Mouse (Mus musculus) embryonic facial prominence, embryonic 14.5 days (tissue): Measurements from ENCODE around the gene Dnajc7. TPM values are rescaled to one million over a fixed set of nuclear protein-coding genes. Genes with fewer than 3 reads are reported as not detected.

Experiments used
- ATAC-seq: fragments of 200-750 bp; cut with Nextera tagmentation; 2 replicates; pipeline ENCODE4 v1.8.0; 2017; ENCODE audit warnings: low read depth, moderate number of reproducible peaks, moderate TSS enrichment
- DNase-seq: peaks from one replicate; pipeline ENCODE4 v3.0.0-alpha.2; 2015; ENCODE audit warnings: low spot score
- H3K27ac ChIP-seq: fragments of 300-500 bp; sonication (generic); replicated peaks from 2 replicates; pipeline ENCODE4 v1.5.1; 2014; ENCODE audit warnings: low read depth, mild to moderate bottlenecking, low read length, moderate library complexity
- H3K27me3 ChIP-seq: fragments of 300-500 bp; sonication (generic); replicated peaks from 2 replicates; pipeline ENCODE4 v1.6.1; 2014; ENCODE audit warnings: low read length; ENCODE audit not compliant: control insufficient read depth, insufficient read depth
- H3K36me3 ChIP-seq: fragments of 300-500 bp; sonication (generic); 2 replicates; pipeline ENCODE4 v1.6.1; 2014; ENCODE audit warnings: low read length, mixed read lengths; ENCODE audit not compliant: control insufficient read depth, insufficient read depth
- H3K4me1 ChIP-seq: fragments of 300-500 bp; sonication (generic); 2 replicates; pipeline ENCODE4 v1.6.1; 2014; ENCODE audit warnings: antibody characterized with exemption, low read length; ENCODE audit not compliant: control insufficient read depth, insufficient read depth
- H3K4me2 ChIP-seq: fragments of 300-500 bp; sonication (generic); 2 replicates; pipeline ENCODE4 v1.6.1; 2014; ENCODE audit warnings: low read depth, mild to moderate bottlenecking, low read length, moderate library complexity, mixed read lengths
- H3K4me3 ChIP-seq: fragments of 300-500 bp; sonication (generic); 2 replicates; pipeline ENCODE4 v1.5.1; 2014; ENCODE audit warnings: low read depth, mild to moderate bottlenecking, low read length
- H3K9ac ChIP-seq: fragments of 300-500 bp; sonication (generic); 2 replicates; pipeline ENCODE4 v1.6.1; 2014; ENCODE audit warnings: low read depth, mild to moderate bottlenecking, low read length, moderate library complexity, mixed read lengths
- H3K9me3 ChIP-seq: fragments of 300-500 bp; sonication (generic); 2 replicates; pipeline ENCODE4 v1.6.1; 2016; ENCODE audit warnings: low read length; ENCODE audit not compliant: control insufficient read depth
- WGBS: fragments of 180-500 bp; shearing (Covaris S2); extraction: QIAGEN DNeasy Blood & Tissue Kit; methylation state at CpG from one replicate; pipeline ENCODE4 v1.1.7; 2014; 5-methylcytosine and 5-hydroxymethylcytosine counted together
- polyA plus RNA-seq: library from polyadenylated mRNA; unstranded; fragments of >200 nt; fragmentation: Nextera tagmentation; extraction: Ambion mirVana; gene quantifications from 2 replicates; pipeline ENCODE4 v1.2.1, GENCODE M21; 2014

Dnajc7 gene
- polyA plus RNA-seq, 1 experiment from 2014 or later: 58.2 TPM

DNA sequence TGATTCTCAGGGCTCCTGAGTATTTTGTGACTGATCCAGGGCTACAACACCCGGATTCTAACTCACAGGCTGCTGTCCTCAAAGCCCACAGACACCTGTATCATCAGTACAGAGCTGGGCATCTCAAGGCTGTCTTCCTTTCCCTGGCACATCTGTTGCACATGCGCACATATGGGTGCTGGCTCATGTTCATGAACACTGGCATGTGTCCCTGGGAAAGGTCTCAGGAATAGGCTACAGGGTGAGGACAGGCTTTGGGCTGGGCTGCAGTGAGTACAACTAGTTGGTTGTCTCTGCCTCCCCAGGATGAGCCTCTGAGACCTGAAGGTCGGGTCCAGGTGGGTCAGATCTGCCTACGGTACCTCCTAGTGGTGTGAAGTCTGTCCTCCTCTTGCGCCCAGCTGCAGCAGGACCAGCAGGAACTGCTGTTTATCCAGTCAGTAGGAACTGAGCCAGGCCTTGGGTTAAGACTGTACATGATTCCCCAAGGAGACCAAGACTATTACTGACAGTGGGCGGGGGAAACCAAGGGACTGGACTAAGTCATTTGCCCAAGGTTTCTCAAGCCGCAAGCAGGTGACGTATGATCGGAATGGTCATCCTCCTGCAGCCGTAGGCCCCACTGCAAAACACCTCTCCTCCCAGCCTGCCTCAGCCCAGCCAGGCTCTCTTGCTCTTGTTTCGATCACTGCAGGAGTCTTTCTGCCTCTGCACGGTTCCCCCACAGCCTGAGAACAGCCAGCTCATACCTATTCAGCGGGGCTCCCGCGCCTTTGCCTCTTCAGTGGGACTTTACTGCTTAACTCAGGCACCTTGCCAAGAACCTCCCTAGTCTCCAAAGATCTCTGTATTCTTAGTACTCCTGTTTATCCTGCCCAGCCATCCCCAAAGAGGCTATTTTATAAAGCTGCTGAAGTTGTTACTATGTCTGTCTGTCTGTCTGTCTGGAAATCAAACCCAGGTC lies 23.9 kb upstream of the Dnajc7 start:
- Histone ChIP-seq H3K4me1 (0 out of 2 replicates have a peak, but pooled peaks cover 5% of the 10 kb centered on the region), H3K27ac (no peak overlapping the region), H3K9ac (peak overlapping the region; percentile 30), H3K4me2 (no peak overlapping the region), H3K9me3 (no peaks in the 10 kb centered on the region), H3K36me3 (no peaks in the 10 kb centered on the region), H3K4me3 (no peak overlapping the region), H3K27me3 (peaks cover 19% of the 10 kb centered on the region)
- 62% methylated on average over 15 of the region's 15 CpGs for WGBS
- 0 out of 2 replicates have a peak, but pooled peaks have one; percentile 16 for ATAC-seq
- DNase-seq: peak; percentile 64

DNA sequence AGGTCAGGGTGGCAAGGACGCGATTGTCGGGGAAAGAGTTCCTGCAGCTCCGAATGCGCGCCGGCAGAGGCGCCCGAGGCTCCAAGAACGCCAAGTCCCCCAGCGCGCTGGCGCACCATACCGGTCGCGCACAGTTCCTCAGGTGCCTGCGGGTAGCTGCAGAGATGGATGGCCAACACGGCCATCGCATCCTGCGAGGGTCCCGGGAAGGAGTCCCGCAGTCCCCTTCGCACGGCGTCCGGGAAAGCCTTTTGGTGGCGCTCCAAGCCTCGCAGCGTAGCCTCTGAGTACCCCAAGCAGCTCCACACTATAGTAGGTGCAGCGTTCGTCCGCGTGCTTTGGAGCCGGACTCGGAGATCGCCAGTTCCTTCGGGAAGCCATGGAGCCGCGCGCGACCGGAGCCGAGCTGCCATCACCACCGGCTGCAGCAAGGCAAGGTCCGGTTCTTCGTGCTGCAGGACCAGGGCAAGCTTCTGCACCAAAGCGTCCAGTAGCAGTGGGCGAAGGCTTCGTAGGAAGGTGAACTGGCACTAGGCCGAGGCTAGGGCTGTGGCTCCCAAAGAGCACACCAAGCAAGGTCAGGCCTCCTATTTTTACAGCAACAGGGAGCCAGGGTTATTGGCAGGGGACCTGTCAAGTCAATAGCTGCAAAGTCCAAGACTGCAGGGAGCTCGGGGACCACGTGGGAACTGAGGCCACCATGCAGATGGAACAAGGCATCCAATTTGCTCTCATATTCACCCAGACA lies 20.4 kb upstream of the Dnajc7 start:
- peak overlapping the region; percentile 38 for H3K4me3 ChIP-seq
- no peak overlapping the region for H3K27ac ChIP-seq
- peaks cover 19% of the 10 kb centered on the region for H3K27me3 ChIP-seq
- 0 out of 2 replicates have a peak, but pooled peaks cover 5% of the 10 kb centered on the region for H3K4me1 ChIP-seq
- DNase-seq (peak; percentile 70), ATAC-seq (peak; percentile 59; the same call in 1 of the 2 replicates)
- no peaks in the 10 kb centered on the region for H3K9me3 ChIP-seq
- peak overlapping the region; percentile 54 for H3K9ac ChIP-seq
- H3K36me3 ChIP-seq: no peaks in the 10 kb centered on the region
- 9% methylated on average over 37 of the region's 52 CpGs for WGBS
- peak overlapping the region; percentile 72 for H3K4me2 ChIP-seq

DNA sequence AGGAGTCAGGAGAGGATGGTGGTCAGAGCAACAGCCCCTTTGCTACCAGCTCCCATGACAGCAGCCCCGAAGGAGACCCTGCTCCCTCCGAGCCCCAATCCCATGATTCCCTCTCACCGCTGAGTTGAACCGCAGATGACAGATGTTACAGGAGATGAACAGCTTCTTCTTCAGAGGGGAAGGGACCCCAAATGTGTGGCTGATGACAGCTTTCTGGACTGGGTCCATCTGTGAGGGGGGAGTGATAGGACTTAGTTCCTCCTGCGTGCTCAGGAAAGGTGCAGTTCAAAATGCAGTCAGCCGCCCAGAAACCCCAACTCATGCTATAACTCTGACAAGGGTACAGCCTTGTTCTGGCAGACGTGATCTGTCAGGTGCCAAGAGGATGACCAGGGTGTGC lies 14.6 kb upstream of the Dnajc7 start:
- Histone ChIP-seq H3K27me3 (peaks cover 5% of the 10 kb centered on the region), H3K4me1 (no peaks in the 10 kb centered on the region), H3K4me3 (no peak overlapping the region), H3K4me2 (no peak overlapping the region), H3K27ac (no peak overlapping the region), H3K36me3 (no peaks in the 10 kb centered on the region), H3K9me3 (no peaks in the 10 kb centered on the region), H3K9ac (no peak overlapping the region)
- ATAC-seq (no peak), DNase-seq (no peak)
- 66% methylated on average over 7 of the region's 7 CpGs for WGBS

DNA sequence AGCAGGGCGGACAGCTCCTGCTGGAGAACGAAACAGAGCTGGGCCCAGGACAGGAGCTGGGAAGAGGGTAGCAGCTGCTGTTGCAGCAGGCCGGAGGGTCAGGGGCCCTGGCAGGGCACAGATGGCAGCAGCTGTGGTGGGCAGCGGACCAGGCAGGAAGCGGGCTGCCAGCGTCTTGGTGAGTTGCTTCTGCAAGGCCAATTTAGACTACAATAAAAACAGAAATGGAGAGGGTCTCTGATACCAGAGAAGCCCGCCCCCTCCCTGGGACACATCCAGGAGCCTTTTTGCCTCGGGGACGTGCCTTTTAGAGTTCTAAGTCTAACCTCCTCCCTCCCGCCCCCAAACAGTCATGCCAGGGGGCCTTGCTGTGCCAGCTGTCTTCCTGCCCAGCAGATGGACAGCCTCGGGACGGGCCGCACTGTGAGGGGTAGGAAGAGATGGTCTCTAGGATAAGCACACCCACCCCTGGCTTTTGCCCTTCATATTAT lies 8.9 kb upstream of the Dnajc7 start:
- 54% methylated on average over 12 of the region's 13 CpGs for WGBS
- Histone ChIP-seq H3K4me3 (no peak overlapping the region), H3K4me2 (no peak overlapping the region), H3K4me1 (peaks cover 3% of the 10 kb centered on the region), H3K27me3 (no peaks in the 10 kb centered on the region), H3K36me3 (peaks cover 28% of the 10 kb centered on the region; the same call in 1 of the 2 replicates), H3K9ac (peak overlapping the region; percentile 6; the same call in 1 of the 2 replicates), H3K27ac (0 out of 2 replicates have a peak overlapping the region, but pooled peaks have one; percentile 33), H3K9me3 (no peaks in the 10 kb centered on the region)
- ATAC-seq (no peak), DNase-seq (peak; percentile 33)

DNA sequence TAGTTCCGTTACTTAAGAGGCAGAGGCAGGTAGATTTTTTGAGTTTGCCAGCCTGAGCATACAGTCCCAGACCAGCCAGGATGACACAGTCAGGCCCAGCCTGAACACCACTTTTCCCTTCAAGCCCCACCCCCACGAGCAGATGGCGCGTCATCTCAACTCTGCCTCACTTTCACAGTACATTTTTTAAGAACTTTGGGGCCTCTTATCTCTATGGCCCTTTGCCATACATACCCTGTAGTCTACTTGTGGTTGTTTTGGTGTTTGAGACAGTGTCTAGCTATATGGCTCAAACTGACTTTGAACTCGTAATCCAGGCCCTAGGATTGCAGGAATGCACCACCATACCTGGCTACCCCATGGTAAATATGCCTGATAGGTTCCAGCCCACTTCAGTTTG lies 8.1 kb upstream of the Dnajc7 start:
- Histone ChIP-seq H3K9ac (no peak overlapping the region), H3K9me3 (no peaks in the 10 kb centered on the region), H3K27ac (no peak overlapping the region), H3K27me3 (no peaks in the 10 kb centered on the region), H3K4me2 (no peak overlapping the region), H3K4me1 (peaks cover 7% of the 10 kb centered on the region), H3K36me3 (peaks cover 28% of the 10 kb centered on the region; the same call in 1 of the 2 replicates), H3K4me3 (no peak overlapping the region)
- DNase-seq (no peak), ATAC-seq (no peak)
- 86% methylated on average over 5 of the region's 5 CpGs for whole genome bisulfite sequencing

DNA sequence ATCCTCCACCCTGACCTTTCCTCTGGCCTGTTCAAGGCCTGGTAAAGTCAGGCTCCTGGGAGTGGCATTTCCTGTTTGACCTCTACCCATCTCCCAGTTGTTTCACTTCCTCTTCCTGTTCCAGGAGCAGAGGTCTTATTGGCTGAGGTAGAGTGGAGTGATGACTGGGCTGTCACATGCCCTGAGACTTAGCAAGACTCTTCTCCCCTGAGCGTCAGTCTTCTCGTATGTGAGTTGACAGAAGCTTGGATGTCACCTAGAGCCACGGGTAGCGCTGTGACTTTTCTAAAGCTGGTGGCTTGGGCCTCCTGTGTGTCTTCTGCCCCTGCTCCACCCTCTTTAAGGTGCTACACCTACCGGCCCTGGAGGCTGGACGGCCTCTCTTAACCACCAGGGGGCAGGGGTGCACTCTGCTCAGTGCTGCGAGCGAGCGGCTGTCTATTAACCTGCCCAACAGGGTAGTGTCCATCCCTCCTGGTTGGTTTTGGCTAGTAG lies 6.8 kb upstream of the Dnajc7 start:
- no peaks in the 10 kb centered on the region for H3K9me3 ChIP-seq
- no peaks in the 10 kb centered on the region for H3K27me3 ChIP-seq
- no peak overlapping the region for H3K4me3 ChIP-seq
- 25% methylated on average over 9 of the region's 9 CpGs for WGBS
- no peak overlapping the region for H3K9ac ChIP-seq
- peaks cover 7% of the 10 kb centered on the region for H3K4me1 ChIP-seq
- peaks cover 28% of the 10 kb centered on the region; the same call in 1 of the 2 replicates for H3K36me3 ChIP-seq
- DNase-seq (peak; percentile 58), ATAC-seq (0 out of 2 replicates have a peak, but pooled peaks have one; percentile 45)
- no peak overlapping the region for H3K27ac ChIP-seq
- H3K4me2 ChIP-seq: no peak overlapping the region

DNA sequence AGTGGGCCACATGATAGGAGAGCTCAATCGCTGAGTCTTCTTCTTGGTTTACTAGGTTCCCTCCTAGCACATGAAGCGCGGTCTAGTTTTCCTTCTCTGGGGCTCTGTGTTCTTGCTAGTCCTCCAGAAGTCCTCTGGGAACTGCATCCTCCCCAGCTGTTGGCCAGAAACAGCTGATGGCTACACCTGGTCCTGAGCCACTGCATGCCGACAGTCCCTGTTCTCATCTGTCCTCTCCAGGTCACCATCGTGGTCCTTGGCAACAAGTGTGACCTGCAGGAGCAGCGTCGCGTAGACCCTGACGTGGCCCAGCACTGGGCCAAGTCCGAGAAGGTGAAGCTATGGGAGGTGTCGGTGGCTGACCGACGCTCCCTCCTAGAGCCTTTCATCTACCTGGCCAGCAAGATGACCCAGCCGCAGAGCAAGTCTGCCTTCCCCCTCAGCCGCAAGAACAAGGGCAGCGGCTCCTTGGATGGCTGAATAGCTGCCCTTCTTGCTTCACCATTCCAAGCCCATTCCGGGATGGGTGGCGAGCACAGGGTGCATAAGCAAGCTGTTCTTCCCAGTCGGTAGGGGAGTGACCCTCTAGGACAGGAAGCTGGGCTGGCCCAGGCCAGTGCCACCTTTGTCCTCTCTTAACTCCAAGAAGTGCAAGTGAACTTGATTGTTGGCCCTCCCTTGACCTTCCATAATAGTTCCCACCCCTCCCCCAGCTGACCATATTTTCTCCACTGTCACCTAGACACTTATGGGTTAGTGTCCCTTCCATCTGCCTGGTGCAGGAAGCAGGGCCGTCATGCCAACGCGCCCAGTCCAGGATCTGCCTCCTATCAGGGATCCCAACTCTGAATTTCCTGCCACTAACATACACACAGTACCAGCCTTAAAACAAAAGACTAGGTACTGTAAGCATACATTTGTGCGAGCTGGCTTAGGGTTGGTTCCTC lies 6.1 kb upstream of the Dnajc7 start:
- Histone ChIP-seq H3K27ac (no peak overlapping the region), H3K9ac (no peak overlapping the region), H3K4me1 (peaks cover 7% of the 10 kb centered on the region), H3K4me2 (no peak overlapping the region), H3K27me3 (no peaks in the 10 kb centered on the region), H3K36me3 (peaks cover 28% of the 10 kb centered on the region; the same call in 1 of the 2 replicates), H3K9me3 (no peaks in the 10 kb centered on the region), H3K4me3 (no peak overlapping the region)
- WGBS: 94% methylated on average over 23 of the region's 23 CpGs
- ATAC-seq: no peak
- no peak for DNase-seq
